18 mouse cellular contexts compared by ENCODE assay signal in genomic region chr17:62614708-62615107, GRCm38 (mm10).
DNase-seq lines count a peak whose midpoint lies in the region; ATAC-seq and TF ChIP-seq lines count a peak whose summit lies in the region.
"Had no signal": no experiment of that assay in that cellular context is flagged by ENCODE, and none has a peak within 500 bp of the region (broad histone marks: within the 10 kb centered on the region; RNA-seq: fewer than 3 reads in every experiment).

No protein-coding gene starts in this region.

- no peaks in the 10 kb centered on the region for H3K27me3 ChIP-seq in heart, embryonic 15.5 days
- H3K27me3 ChIP-seq in embryonic facial prominence, embryonic 14.5 days (replicated peaks; ENCODE audit: control insufficient read depth, insufficient read depth, low read length): no peaks in the 10 kb centered on the region
- H3K27me3 ChIP-seq: liver, embryonic 12.5 days; lung, embryonic 15.5 days; midbrain, embryonic 12.5 days; neural tube, embryonic 15.5 days had no signal

- no peak overlapping the region for H3K9ac ChIP-seq in heart, embryonic 15.5 days
- H3K9ac ChIP-seq in embryonic facial prominence, embryonic 14.5 days (ENCODE audit: low read depth, low read length): no peak overlapping the region
- H3K9ac ChIP-seq: liver, embryonic 12.5 days; lung, embryonic 15.5 days; midbrain, embryonic 12.5 days; neural tube, embryonic 15.5 days had no signal

- H3K4me1 ChIP-seq in heart, embryonic 15.5 days (replicated peaks): peaks cover 10% of the 10 kb centered on the region
- peaks cover 23% of the 10 kb centered on the region for H3K4me1 ChIP-seq in embryonic facial prominence, embryonic 14.5 days (ENCODE audit: control insufficient read depth, insufficient read depth, low read length)
- H3K4me1 ChIP-seq: liver, embryonic 12.5 days had no signal

- no peaks in the 10 kb centered on the region for H3K36me3 ChIP-seq in heart, embryonic 15.5 days
- H3K36me3 ChIP-seq in embryonic facial prominence, embryonic 14.5 days (ENCODE audit: control insufficient read depth, insufficient read depth, low read length): no peaks in the 10 kb centered on the region
- H3K36me3 ChIP-seq: liver, embryonic 12.5 days; lung, embryonic 15.5 days; midbrain, embryonic 12.5 days; neural tube, embryonic 15.5 days had no signal

- DNase-seq in heart, postnatal 36 days: no peak
- peak; percentile 59 for DNase-seq in brain, embryonic 14.5 days (ENCODE audit: low read depth)
- peak; percentile 52 for DNase-seq in embryonic facial prominence, embryonic 14.5 days (ENCODE audit: low spot score)
- DNase-seq in retina, embryonic 14.5 days (ENCODE audit: low spot score): peak; percentile 41
- DNase-seq in cerebellum, adult 8-10 months: no peak
- no peak for DNase-seq in adrenal gland, adult 8-10 months
- DNase-seq: cerebellum, adult 9-11 months; gastrocnemius, postnatal 14 days; heart, postnatal 14 days; kidney, adult 18-20 months; right cerebral cortex, postnatal 4 days had no signal

- H3K27ac ChIP-seq in heart, embryonic 15.5 days: no peak overlapping the region
- H3K27ac ChIP-seq in embryonic facial prominence, embryonic 14.5 days (replicated peaks; ENCODE audit: low read depth, low read length): peak overlapping the region; percentile 39
- H3K27ac ChIP-seq: hindbrain, postnatal 0 days; liver, embryonic 12.5 days; lung, embryonic 15.5 days; midbrain, embryonic 12.5 days; neural tube, embryonic 15.5 days had no signal

- intact Hi-C loops in heart, postnatal 36 days (cut with DNase I): no loop called here

- WGBS in heart, embryonic 15.5 days: 42% methylated on average over 6 of the region's 6 CpGs
- WGBS in embryonic facial prominence, embryonic 14.5 days: 20% methylated on average over 6 of the region's 6 CpGs

- no peaks in the 10 kb centered on the region for H3K9me3 ChIP-seq in heart, embryonic 15.5 days (replicated peaks)
- no peaks in the 10 kb centered on the region for H3K9me3 ChIP-seq in embryonic facial prominence, embryonic 14.5 days (ENCODE audit: control insufficient read depth, low read length)
- H3K9me3 ChIP-seq: liver, embryonic 12.5 days; lung, embryonic 15.5 days; midbrain, embryonic 12.5 days; neural tube, embryonic 15.5 days had no signal

- ATAC-seq in heart, embryonic 15.5 days (replicated peaks; ENCODE audit: insufficient number of reproducible peaks, insufficient read depth, low FRiP score, low read depth): no peak
- ATAC-seq in embryonic facial prominence, embryonic 14.5 days (ENCODE audit: low read depth): no peak
- ATAC-seq: hindbrain, postnatal 0 days; liver, embryonic 12.5 days had no signal

- H3K4me3 ChIP-seq in heart, embryonic 15.5 days: no peak overlapping the region
- no peak overlapping the region for H3K4me3 ChIP-seq in embryonic facial prominence, embryonic 14.5 days (ENCODE audit: low read depth, low read length)
- H3K4me3 ChIP-seq: liver, embryonic 12.5 days; lung, embryonic 15.5 days; midbrain, embryonic 12.5 days; myocyte; neural tube, embryonic 15.5 days had no signal

- 0 out of 2 replicates have a peak overlapping the region, but pooled peaks have one; percentile 30 for H3K4me2 ChIP-seq in heart, embryonic 15.5 days
- peak overlapping the region; percentile 30 for H3K4me2 ChIP-seq in embryonic facial prominence, embryonic 14.5 days (ENCODE audit: low read depth, low read length)
- H3K4me2 ChIP-seq: liver, embryonic 12.5 days; lung, embryonic 15.5 days; neural tube, embryonic 15.5 days had no signal

- TF ChIP-seq POLR2A in brain, embryonic 14.5 days (IDR thresholded peaks at IDR 0.05; ENCODE audit: borderline replicate concordance, extremely low read depth, insufficient read depth, insufficient read length, poor library complexity, severe bottlenecking): no peak

- TF ChIP-seq CTCF in brain, embryonic 14.5 days (IDR thresholded peaks at IDR 0.05; ENCODE audit: borderline replicate concordance, extremely low read depth, insufficient read depth, insufficient read length): no peak

Comparison
In these comparisons a context has a peak if more than half of its experiments do, and no peak if none do; other contexts are left out.
1. DNase-seq: peak in brain, embryonic 14.5 days (single experiment), embryonic facial prominence, embryonic 14.5 days (single experiment) and retina, embryonic 14.5 days (single experiment); none in heart, postnatal 36 days (0 of 2), cerebellum, adult 8-10 months (single experiment) and adrenal gland, adult 8-10 months (single experiment).